Mouse (Mus musculus) liver, adult (tissue): ENCODE data around the gene Dstyk.

ENCODE experiments used
- GATA4 ChIP-seq: IDR thresholded peaks from 2 replicates; pipeline ENCODE4 v1.6.1; 2014; ENCODE audit warnings: mild to moderate bottlenecking, low read length; ENCODE audit not compliant: insufficient replicate concordance

The Dstyk gene

DNA sequence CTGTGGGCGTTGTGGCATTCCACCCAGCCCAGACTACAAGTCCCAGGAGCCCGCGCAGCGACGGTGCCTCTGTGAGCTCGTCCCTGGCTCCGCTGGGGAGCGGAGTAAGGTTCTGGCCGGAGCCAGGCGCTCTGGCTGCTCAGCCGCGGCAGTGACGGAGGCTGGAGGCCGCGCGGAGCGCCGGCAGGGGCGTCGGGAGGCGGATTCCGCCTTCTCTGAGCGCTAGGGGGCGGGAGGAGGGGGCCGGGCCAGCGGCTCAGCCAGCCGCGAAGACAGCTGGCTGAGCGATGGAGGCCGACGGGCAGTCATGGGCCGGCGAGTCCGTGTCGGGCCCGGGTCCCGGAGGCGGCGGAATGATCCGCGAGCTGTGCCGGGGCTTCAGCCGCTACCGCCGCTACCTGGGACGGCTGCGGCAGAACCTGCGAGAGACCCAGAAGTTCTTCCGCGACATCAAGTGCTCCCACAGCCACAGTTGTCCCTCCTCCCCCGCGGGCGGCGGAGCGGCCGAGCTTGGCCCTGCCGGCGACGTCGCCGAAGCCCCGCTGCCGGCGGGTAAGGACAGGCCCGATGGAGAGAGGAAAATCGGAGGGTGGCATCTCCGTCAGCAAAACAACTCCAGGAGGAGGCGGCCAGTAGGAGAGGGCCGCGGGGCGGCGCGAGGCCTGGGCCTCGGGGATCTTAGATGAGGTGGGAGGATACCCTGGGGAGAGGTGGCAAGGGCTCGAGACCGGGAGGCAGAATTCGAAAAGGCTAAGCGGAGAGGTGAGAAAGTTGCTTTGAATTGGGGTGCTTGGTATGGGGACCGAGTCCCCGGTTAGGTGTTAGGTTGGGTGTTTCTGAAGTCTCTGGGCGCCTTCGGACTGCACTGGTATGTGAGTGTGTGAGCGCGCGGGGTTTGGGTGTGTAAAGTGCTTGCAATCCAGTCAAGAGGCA lies at the start of gene Dstyk:
TSS of gene Dstyk (plus strand) at position 237 of the 933 bp plus-strand sequence.
- no peak for TF ChIP-seq GATA4

- TF ChIP-seq GATA4, result peak; percentile 60
Observed at GRCm38 (mm10) chr1:132367692-132368506, 49.5 kb upstream of the Dstyk start.

GRCm38 (mm10) chr1:132370681-132371173 lies 46.6 kb upstream of the Dstyk start:
- TF ChIP-seq GATA4, result no peak

DNA sequence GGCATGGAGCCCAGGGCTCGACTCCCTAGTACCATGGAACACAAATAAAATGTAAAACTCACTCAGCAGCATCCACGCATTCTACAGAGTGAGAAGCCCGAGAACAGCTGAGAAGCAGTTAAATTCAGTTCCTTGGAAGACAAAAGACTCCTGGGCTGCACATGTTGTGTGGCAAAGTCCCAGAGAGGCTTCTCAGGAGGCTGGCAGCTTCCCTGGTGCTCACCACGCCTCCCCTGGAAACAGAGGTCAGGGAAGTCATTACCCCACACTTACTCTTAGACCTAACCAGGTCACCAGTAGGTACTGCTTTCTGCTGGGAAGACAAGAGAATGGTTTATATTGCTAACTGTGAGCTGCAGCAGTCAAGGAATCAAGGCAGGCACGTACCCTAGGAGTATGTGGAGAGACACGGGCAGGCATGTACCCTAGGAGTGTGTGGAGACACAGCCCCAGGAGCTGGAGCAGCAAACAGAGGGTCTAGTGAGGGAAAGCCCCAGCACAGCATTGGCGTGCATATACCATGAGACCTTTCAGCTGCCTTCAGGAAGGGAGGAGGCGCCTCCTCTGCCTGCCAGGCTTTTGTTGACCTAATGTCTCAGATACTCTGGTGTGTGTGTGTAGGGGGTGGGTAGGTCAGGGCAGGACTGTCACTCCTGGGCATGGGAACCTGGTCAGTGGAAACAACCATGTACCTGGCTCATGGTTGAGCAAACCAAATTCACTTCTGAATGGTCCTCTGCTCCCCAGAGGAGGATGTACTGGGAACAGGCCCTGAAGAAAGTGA lies 45.9 kb upstream of the Dstyk start:
- no peak for TF ChIP-seq GATA4

DNA sequence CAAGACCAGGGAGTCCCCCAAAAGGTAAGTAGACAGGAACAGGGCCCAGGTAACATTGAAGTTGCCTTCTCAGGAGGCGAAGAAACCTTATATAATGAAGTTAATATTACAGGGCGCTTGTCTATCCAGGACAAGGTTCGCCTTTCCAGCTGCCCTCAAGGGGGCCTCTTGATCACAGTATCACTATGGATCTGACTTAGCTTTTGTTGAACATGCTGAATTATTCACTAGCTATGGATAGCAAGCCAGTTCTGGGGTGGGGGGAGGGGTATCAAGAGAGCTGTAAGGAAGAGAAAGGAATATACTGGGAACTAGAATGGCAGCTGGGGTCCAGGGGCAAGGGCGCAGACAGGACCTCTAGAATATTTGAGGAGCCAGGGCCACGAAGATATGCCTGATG lies 45.0 kb upstream of the Dstyk start:
- TF ChIP-seq GATA4, result no peak

DNA sequence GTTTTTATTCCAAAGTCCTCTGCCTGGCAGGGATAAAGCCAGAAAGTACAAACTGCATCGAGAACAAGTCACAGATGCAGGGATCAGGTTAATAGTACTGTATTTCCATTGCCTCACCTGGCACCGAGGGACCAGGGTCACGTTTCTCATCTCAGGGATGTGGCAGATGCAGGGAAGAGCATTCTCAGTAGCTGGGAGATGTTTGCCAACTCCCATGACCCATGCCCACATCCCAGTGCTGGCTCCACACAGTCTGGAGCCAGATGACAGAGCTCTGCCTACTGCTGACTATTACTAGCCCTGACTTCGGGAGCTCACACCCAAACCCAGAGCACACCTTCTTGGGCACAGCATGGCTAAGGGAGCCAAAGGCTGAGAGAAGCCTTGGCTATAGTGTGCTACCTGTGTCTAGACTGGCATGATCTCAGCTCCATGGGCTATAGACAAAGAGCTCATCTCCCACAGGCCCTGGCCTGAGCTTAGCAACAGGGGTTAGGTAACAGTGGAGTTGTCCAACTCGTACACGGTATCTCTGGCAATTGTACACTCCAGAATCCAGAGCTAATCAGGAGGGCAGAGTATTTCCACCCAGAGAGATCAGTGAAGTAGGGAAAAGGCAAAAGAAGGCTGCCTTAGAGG lies 44.3 kb upstream of the Dstyk start:
- TF ChIP-seq GATA4, result no peak

- peak; percentile 97 for TF ChIP-seq GATA4
Observed at GRCm38 (mm10) chr1:132374140-132374872, 43.0 kb upstream of the Dstyk start.

DNA sequence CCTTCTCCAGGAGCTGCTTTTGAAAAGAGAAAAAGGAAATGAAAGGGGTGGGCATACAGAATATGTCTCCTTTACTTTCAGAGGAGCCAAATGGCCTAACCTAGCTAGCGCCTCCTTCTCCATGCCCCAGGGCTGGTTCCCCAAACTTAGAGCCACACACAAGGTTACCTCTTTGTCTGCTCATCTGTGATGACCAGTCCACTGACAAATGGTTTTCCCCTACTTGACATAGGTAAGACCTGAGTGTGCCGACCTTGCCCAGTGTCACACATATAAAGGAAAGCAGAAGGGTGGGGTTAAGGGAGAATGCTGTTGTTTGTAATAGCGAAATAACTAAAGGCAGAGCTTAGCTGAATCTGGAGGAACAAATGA lies 42.5 kb upstream of the Dstyk start:
- no peak for TF ChIP-seq GATA4

DNA sequence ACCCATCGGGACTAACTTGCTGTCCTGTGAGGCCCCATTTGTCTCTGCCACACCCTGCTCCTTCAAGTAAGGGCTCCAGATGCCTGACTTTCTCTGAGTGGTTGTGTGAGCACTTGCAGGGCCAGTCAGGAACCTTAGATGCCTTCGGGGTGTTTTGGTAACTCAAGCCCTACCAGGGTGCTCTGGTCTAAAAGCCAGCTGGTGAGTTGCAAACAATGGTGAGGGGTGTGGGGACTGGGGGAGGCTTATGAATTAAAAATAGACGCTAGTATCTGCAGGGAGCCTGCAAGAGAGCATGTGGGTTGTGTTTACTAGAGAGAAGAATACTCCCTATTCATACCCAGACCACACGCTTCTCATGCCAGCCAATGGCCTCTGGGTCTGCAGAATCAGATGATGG lies 42.1 kb upstream of the Dstyk start:
- TF ChIP-seq GATA4, result no peak

DNA sequence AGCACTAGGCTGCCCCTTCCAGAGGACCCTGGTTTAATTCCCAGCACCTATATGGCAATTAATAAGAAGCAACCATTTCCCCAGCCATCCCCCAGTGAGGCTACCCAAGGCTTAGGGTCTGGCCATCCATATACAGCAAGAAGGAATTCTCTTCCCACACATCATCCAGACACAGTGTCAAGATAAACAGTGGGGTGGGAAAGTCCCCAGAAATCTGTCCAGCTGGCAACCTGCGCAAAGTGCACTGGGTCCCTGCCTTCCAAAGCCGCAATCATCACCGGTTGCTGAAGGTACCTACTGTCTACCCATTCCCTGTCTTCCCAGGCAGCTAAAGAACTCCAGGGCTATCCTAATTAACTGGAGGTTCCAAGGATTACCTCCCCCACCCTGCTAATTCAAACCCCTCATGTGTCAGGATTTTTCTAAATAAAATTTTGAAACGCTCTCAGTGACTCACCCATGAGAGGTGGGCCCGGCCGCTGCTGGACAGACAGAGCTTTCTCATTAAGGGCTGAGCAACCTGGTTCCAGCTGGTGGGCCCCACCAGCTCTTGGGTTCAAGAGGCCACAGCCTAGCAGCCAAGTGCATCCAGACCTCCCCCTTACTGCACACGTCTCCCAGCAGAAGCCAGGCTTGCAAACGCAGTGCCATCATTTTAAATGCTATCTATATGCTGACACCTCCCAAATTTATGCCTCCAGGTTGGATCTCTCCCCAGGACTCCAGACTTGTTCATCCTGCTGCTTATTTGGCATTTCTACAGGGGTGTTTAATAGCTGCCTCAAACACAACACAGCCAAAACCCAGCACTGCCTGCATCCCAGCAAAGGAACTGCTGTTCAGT lies 40.9 kb upstream of the Dstyk start:
- TF ChIP-seq GATA4, result no peak

DNA sequence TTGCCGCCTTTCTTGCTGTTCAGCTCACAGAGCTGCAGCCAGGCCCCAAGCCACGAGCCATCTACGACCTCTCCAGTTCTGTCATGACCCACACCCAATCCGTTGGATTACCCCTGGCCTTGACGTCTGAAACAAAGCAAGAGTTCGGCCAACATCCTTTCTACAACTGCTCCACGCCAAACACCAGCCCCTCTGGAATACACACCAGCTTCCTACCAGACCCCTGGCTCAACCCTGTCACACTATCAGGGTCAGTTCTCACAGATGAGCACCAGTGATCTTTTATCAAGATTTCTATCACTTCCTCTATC lies 40.3 kb upstream of the Dstyk start:
- TF ChIP-seq GATA4, result no peak

DNA sequence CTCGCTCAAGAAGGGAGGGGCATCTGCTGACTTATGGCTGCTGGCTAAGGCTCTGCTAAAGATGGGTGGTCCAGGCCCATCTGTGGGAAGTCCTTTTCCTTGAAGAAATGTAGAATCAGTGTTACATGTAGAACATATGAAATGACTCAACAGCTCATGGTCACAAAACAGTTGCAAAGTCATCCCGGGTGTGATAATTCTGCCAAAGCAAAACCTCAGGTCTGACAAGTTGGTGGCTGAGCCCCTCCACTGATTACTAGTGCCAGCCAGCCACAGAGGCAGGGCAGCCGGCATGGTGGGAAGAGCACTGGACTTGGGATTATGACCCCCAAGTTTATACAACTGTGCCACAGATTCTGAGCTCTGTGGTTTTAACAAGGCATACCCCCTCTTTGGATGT lies 39.5 kb upstream of the Dstyk start:
- TF ChIP-seq GATA4, result no peak

GRCm38 (mm10) chr1:132380550-132381100 lies 36.7 kb upstream of the Dstyk start:
- no peak for TF ChIP-seq GATA4

DNA sequence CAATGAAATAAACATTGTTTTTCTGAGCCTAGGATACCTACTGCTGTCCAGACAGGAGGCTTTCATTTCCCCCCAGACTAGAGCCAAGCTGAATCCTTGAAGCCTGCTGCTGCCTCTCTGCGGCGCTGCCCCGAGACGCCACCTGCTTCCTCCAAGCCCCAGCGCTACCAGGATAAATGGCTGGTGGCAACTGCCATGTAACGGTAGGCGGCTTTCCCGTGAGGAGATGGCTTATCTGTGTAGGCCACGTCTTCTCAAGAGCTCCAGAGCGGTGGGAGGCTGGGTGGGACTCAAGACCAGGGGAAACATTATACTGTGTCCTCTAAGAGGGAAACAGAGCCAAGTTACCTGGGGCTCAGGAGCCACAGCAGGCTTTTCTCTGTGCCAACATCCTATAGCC lies 35.4 kb upstream of the Dstyk start:
- TF ChIP-seq GATA4, result no peak
